Mouse (Mus musculus): ENCODE measurements at regions not wholly inside any gene's neighbourhood (a gene's known extent, or its start where the extent isn't known, plus 50 kb on each side); places are given as distances from the start of the nearest gene placed in this dataset.

- DNase-seq: no peak
Measured at GRCm38 (mm10) chr10:37367796-37368195, 229.1 kb upstream of the Marcks start.

DNA sequence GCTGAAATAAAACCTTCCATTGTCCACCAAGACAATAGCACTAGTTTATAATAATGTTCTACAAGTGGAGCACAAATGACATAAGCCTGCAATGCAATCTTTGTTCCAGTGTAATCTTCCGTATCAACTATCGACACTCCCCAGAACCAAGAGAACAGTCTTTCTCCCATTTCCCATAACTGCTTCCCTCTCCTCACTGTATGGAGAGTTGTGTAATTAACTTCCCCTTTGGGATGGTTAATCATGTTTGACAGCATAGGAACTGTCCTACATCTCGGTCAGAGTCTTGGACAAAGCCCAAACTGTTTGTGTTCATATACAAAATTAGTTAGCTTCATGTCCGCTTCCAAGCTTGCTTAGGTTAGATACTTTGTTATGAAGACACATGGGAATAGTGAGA, 225.8 kb upstream of the Marcks start:
- no peak for DNase-seq

- no peak for DNase-seq
Measured at GRCm38 (mm10) chr10:37360985-37361384, 222.3 kb upstream of the Marcks start.

DNA sequence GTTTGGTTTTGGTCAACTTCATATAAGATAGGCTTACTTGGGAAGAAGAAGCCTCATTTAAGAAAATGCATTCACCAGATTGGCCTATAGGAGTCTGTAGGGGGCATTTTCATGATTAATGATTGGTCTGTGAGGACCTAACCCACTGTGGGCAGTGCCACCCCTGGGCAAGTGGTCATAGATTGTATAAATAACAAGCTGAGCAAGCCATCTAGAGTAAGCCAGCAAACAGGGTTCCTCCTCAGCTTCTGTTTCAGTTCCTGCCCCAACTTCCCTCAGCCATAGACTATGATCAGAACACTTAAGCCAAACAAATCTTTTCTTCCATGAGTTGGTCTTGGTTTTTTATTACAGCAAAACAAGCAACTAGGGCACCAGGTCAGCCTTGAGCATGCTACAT, 220.2 kb upstream of the Marcks start:
- DNase-seq: no peak

DNA sequence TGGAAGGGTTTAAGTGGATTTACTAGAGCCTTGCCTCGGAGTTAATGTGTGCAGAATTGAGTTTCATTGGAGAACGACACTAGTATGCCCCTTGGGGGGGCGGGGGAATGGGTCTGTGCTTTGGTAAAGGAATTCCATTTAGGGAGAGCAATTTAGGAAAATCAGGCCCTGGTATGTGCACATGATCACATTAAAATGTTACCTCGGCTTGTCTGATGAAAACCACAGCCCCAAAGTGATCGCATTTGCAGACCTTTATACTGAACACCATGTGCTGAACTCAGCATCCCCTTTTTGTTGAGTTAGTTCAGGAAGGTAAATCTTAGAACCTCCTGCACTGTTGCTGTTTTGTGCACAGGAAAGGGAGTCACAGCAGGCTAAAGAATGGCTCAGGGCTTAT, 219.6 kb upstream of the Marcks start:
- DNase-seq: no peak

GRCm38 (mm10) chr10:37357304-37358060, 218.8 kb upstream of the Marcks start:
- DNase-seq: peak; percentile 20

DNA sequence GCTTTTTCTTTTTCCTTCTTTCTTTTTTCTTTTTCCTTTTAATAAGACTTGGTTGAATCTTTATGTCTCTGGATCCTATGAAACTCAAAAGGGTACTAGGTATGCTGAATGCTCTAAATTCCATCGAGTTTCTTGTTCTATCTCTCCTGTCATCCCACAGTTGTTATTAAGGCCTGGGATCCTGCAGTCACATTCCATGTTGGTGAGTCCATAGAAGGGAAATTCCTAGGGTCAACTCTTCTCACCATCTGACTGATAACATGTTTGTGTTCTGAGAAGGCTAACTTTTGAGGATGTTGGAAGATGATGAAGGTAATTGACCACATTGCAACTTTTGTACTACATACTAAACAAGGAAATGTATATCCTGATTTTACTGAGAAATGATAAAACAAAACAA, 210.5 kb upstream of the Marcks start:
- DNase-seq: no peak

- no peak for DNase-seq
Measured at GRCm38 (mm10) chr10:37348416-37348815, 209.7 kb upstream of the Marcks start.

DNA sequence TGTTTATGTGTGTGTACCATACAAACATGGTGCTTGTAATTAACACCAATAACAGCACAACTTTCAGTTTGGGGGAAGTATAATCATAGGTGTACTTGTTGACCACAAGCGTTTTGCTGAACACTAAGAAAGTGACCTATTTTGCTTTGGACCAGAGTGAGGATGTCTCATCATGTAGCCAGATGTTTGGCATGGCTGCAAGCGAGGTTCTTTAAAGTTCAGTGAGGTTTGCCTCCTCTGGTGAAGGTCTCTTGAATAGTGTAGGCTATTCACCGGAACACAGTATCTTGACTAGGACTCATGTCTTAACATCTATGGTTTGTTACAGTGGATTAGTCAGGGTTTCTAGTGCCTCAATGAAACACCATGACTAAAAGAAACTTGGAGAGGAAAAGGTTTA, 208.9 kb upstream of the Marcks start:
- DNase-seq: no peak

GRCm38 (mm10) chr10:37342675-37343074, 204.0 kb upstream of the Marcks start:
- DNase-seq: peak; percentile 69

- DNase-seq: no peak
Measured at GRCm38 (mm10) chr10:37339658-37340057, 200.9 kb upstream of the Marcks start.

- DNase-seq: no peak
Measured at GRCm38 (mm10) chr10:37338073-37338912, 199.6 kb upstream of the Marcks start.

DNA sequence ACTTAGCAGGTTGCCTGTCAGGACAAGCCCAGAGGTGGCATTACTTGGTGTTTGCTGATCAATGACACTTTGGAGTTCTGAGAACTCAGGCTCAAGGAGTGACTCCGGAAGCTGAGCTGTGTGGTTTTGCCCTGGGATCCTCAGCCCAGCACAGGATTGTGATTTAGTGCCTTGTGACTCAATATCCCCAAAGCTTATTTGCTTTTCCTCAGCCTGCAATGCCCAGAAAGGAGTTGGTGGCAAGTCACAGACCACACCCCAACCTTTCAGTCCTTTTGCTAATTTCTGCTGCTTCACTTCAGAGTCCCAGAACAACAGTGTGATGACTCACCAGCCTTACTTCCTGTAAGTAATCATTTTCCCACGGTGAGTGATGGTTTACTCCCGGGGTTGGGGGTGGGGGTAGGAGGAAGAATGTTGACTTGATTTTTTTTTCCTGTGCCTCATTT, 198.5 kb upstream of the Marcks start:
- no peak for DNase-seq

DNA sequence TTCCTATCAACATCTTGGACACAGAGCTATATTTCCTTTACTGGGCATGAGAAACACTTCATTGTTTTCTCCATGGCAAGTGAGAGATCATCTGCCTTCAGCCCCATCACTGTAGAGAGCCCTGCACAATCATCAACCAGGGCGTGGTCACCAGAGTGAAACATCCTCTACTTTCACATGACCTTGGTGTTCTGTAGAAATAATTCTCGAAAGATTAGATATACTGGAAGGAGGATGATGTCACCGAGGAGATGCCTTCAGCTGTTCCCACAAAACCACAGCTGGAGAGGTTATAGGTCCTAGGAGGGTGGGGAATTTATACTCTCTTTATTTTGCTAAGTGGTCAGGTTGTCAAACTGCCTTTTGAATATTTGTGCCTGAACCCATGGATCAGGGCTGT, 196.4 kb upstream of the Marcks start:
- no peak for DNase-seq

- no peak for DNase-seq
Measured at GRCm38 (mm10) chr10:37326168-37326534, 187.4 kb upstream of the Marcks start.

DNA sequence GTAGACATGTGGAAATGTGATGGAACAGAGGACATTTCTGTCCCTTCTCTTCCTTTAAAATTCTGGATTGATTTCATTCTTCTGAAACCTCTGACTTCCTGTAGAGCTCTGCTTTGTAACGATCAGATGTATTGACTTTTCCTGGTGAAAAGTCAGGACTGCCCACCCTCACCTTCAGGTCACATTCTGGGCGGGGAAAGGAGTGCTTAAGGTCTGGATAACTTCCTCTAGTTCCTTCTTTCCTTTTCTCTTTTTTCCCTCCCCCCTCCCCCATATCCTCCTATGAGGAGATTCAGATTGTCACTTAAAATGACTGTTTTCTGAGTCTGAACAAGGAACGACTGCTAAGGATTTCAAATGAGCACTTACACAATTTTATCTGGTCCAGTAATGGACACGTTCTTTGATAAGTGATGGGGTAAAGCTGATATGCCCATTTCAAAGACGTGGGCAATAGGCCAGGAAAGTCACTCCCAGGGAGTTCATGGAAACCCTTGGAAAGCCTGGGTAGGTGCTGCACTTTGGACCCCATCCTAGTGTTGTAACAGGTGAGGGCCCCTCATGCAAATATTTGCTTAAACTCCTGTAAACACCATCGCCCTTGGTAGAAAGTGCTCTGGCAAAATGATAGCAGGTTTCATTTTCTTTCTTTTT, 186.9 kb upstream of the Marcks start:
- no peak for DNase-seq

- DNase-seq: no peak
Measured at GRCm38 (mm10) chr10:37323689-37324088, 185.0 kb upstream of the Marcks start.

- no peak for DNase-seq
Measured at GRCm38 (mm10) chr10:37322809-37323208, 184.1 kb upstream of the Marcks start.

GRCm38 (mm10) chr10:37322310-37322709, 183.6 kb upstream of the Marcks start:
- DNase-seq: no peak

- DNase-seq: no peak
Measured at GRCm38 (mm10) chr10:37321171-37321570, 182.5 kb upstream of the Marcks start.

- no peak for DNase-seq
Measured at GRCm38 (mm10) chr10:37319746-37320430, 181.2 kb upstream of the Marcks start.

- no peak for DNase-seq
Measured at GRCm38 (mm10) chr10:37316701-37317100, 178.0 kb upstream of the Marcks start.

GRCm38 (mm10) chr10:37315804-37316203, 177.1 kb upstream of the Marcks start:
- no peak for DNase-seq

Data from cerebellum, adult 9-10 months (tissue).